Mouse (Mus musculus) left cerebral cortex, postnatal 36 days (tissue): ENCODE measurements around the gene Thoc3. TPM values are rescaled to one million over a fixed set of nuclear protein-coding genes. Genes with fewer than 3 reads are reported as not detected.
A peak's percentile ranks its signal among the peaks of the same experiment; 100 is the strongest.

Experiments used
- DNase-seq, 2 experiments: peaks; one replicate each; pipeline ENCODE4 v3.0.0; 2021 to 2022; ENCODE audit warnings: low spot score in 2 of 2, mixed read lengths in 1 of 2
- intact Hi-C: fragments of 180-260 bp; cut with DNase I; formaldehyde crosslinking; loops from one replicate; pipeline ENCODE4 v1.15.1; 2025
- total RNA-seq, 2 experiments: library from RNA; stranded (reverse); gene quantifications; 2 replicates each; pipeline ENCODE4 v1.2.3; 2021

The Thoc3 gene
- total RNA-seq, 2 experiments from 2014 or later, result 33.4 to 37.6 TPM

GRCm38 (mm10) chr13:54446686-54447495, 21.8 kb downstream of the Thoc3 start:
- DNase-seq, result peak; percentile 84 to 87
- intact Hi-C loops, result loop anchor here (1.0 to 5.0 kb wide), 5 partner anchors 60 to 334 kb away; partner anchors contain the start of gene Cplx2

- intact Hi-C loops, result no loop called here
- no peak for DNase-seq
Measured at GRCm38 (mm10) chr13:54443693-54444092, 25.0 kb downstream of the Thoc3 start.

- DNase-seq, result no peak
- intact Hi-C loops, result no loop called here
Measured at GRCm38 (mm10) chr13:54439912-54440311, 28.7 kb downstream of the Thoc3 start.

DNA sequence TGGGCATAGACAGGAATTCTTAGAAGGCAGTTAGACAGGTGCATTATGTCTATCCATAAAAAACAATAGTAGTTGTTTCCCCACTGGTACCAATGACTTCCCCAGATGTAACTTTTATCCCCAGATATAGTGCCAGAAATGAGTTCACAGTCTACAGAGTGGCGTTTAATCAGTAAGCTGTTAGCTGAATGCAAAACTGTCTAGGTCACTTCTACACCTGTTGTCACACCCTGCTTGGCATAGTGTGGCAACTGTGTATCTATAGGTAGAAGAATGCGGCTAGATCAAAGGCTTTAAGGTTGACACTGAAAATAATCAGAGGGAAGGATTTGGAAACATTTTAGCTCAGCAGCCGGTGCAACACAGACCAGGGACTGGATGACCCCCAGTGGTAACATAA, 29.8 kb downstream of the Thoc3 start:
- intact Hi-C loops, result no loop called here
- DNase-seq, result no peak

- no peak for DNase-seq
- intact Hi-C loops, result no loop called here
Measured at GRCm38 (mm10) chr13:54437083-54437482, 31.6 kb downstream of the Thoc3 start.

DNA sequence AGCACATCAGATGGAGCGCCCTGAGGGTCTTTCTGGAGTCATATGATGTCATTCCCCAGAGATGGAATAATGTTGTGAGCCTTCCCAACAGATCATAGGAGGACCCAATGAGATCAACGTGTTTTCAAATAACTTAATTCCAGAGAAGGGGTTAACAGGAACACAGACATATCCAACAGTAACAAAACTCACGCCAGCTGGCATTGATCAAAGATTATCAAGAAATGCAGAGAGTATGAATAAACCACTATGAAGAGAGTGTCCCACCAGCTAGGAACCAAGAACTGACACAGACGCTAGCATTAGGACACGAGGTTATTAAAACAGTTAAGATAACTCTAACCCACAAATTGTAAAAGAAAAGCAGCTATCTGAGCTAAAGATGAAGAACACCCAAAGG, 32.0 kb downstream of the Thoc3 start:
- intact Hi-C loops, result no loop called here

GRCm38 (mm10) chr13:54431161-54431560, 37.5 kb downstream of the Thoc3 start:
- no peak for DNase-seq
- intact Hi-C loops, result no loop called here

More for the DNA sequence above, 32.0 kb downstream of the Thoc3 start:
- DNase-seq, result no peak

- no peak for DNase-seq
- intact Hi-C loops, result no loop called here
Measured at GRCm38 (mm10) chr13:54430051-54430450, 38.6 kb downstream of the Thoc3 start.

GRCm38 (mm10) chr13:54428771-54429170, 39.9 kb downstream of the Thoc3 start:
- no peak for DNase-seq
- intact Hi-C loops, result no loop called here

GRCm38 (mm10) chr13:54426781-54427655, 41.6 kb downstream of the Thoc3 start:
- intact Hi-C loops, result no loop called here
- DNase-seq, result no peak

- DNase-seq, result no peak
- intact Hi-C loops, result no loop called here
Measured at GRCm38 (mm10) chr13:54425269-54425668, 43.4 kb downstream of the Thoc3 start.

DNA sequence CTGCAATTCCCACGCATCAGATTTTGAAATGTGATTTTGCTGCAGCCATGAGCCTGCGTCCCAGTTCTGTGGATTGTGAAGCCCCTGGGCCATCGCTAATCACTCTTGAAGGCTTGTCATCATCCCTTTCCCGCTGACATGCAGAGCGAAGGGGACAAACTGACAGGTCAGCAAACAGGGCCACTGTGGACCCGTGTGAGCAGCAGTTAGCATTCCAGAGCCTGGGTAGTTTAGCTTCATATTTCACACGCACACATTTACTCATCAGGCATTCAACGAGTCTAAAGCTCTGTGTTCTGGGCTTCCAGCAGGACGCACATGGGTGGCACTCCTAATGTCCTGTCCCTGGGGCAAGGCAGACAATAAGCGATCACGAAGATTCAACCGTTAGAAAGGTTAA, 48.4 kb downstream of the Thoc3 start:
- intact Hi-C loops, result no loop called here
- no peak for DNase-seq

DNA sequence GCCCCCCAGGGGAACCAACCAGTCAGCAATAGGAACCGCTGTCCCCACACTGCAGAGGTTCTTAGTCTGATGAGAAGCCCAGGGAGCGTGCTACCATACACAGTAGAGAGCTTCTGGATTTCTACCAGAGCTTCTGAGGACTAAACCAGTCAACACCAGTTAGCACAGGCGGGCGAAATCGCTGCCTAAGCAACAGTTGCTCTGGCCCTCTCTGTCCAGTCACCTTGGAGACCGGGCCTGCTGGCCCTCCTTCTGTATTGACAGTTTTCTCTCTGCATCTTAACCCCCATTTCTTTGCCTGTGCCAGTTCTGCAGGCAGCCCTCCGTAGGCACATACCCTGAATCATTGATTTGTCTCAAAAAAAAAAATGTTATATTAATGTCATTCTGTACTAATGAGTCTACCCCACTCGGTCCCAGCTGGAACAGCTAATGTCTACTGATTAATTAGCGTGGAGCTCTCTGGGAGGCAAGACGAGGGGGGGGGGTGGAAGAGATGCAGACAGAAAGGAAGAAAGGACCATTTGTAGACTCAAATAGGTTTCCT, 49.8 kb downstream of the Thoc3 start:
- DNase-seq, result no peak
- intact Hi-C loops, result no loop called here

- intact Hi-C loops, result no loop called here
Measured at GRCm38 (mm10) chr13:54415059-54415458, 53.6 kb downstream of the Thoc3 start.

DNA sequence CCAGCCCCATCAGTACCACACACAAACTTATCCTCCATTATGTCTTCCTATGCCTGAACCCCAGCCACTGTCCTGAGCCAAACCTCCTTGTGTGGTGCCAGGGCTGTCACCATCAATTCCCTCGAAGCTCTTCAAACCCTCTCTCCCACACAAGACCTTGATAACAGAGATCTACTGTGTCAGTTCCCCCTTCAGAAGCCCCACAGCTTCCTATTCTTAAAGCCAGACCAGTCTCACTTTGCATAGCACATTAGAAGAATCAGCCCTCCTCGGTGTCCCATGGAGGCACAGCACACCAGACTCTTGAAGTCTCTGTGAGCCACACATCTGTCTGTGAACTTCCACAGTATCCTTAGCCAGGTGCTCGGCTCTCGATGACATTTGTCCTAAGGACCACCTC, 55.9 kb downstream of the Thoc3 start:
- intact Hi-C loops, result no loop called here

More at GRCm38 (mm10) chr13:54415059-54415458, 53.6 kb downstream of the Thoc3 start:
- DNase-seq, result no peak

DNA sequence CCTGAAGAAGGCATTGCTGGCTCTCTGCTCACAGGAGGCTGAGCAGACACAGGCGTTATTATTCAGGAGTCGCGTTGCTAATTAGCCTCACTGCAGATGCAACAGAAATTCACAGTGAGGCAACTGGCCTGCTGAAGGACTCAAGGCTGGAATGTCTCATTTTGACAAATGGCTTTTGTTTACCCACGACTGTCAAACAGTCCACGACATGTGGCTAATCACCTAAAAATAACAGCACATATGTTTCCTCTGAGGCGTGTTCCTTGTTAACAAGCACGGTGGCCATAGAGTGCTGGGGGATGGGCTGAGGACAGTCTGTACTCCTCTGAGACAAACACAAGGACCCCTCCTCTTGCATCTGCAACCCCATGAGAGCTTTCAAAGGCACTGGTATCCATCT, 56.4 kb downstream of the Thoc3 start:
- no peak for DNase-seq
- intact Hi-C loops, result no loop called here

More for the DNA sequence above, 55.9 kb downstream of the Thoc3 start:
- no peak for DNase-seq

- no peak for DNase-seq
- intact Hi-C loops, result no loop called here
Measured at GRCm38 (mm10) chr13:54411656-54412055, 57.0 kb downstream of the Thoc3 start.
